Mouse (Mus musculus) spleen, adult 2 months (tissue): ENCODE measurements around the gene Nqo1.

Source experiments
- CTCF ChIP-seq: fragments of 200-500 bp; IDR thresholded peaks from 2 replicates; pipeline ENCODE4 v1.5.1; 2011; ENCODE audit warnings: mild to moderate bottlenecking, inconsistent platforms; ENCODE audit not compliant: insufficient read depth, insufficient read length, insufficient replicate concordance; ENCODE audit errors: extremely low read depth
- POLR2A ChIP-seq: fragments of 200-500 bp; IDR thresholded peaks from 2 replicates; pipeline ENCODE4 v1.6.1; 2011; ENCODE audit warnings: low read depth, low read length, inconsistent platforms

DNA sequence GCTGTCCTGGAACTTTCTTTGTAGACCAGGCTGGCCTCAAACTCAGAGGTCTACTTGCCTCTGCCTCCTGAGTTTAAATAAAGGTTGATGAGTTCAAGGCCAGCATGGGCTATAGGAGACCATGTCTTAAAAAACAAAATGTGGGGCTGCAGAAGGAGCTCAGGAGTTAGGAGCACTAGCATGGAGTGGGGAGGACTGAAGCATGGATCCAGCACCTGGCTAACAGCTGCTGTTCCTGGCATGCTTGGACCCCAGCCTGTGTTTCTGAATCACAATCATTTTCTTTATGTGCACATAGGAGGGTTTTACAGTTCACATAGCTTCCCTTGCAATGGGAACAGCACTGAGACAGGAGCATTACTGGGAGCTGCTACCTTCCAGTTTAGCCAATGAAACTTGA, 44.7 kb upstream of the Nqo1 start:
- TF ChIP-seq CTCF (no peak), POLR2A (no peak)
